Mouse (Mus musculus) limb, embryonic 14.5 days (tissue): Measurements from ENCODE around the gene Rnf121. TPM values are rescaled to one million over a fixed set of nuclear protein-coding genes. Genes with fewer than 3 reads are reported as not detected.

Experiments used
- ATAC-seq: fragments of 200-750 bp; cut with Nextera tagmentation; 2 replicates; pipeline ENCODE4 v1.8.0; 2017; ENCODE audit warnings: low read depth, moderate number of reproducible peaks, moderate TSS enrichment; ENCODE audit not compliant: low FRiP score
- DNase-seq: peaks from one replicate; pipeline ENCODE4 v3.0.0-alpha.2; 2015; ENCODE audit warnings: low spot score
- H3K27ac ChIP-seq: fragments of 300-500 bp; sonication (generic); replicated peaks from 2 replicates; pipeline ENCODE4 v1.5.1; 2014; ENCODE audit warnings: low read depth, mild to moderate bottlenecking, low read length, moderate library complexity, mixed read lengths
- H3K27me3 ChIP-seq: fragments of 300-500 bp; sonication (generic); 2 replicates; pipeline ENCODE4 v1.6.1; 2014; ENCODE audit warnings: low read length, mixed read lengths; ENCODE audit not compliant: control insufficient read depth, insufficient read depth
- H3K36me3 ChIP-seq: fragments of 300-500 bp; sonication (generic); 2 replicates; pipeline ENCODE4 v1.6.1; 2014; ENCODE audit warnings: mild to moderate bottlenecking, low read length, moderate library complexity, mixed read lengths; ENCODE audit not compliant: control insufficient read depth, insufficient read depth
- H3K4me1 ChIP-seq: fragments of 300-500 bp; sonication (generic); 2 replicates; pipeline ENCODE4 v1.6.1; 2014; ENCODE audit warnings: antibody characterized with exemption, low read length, mixed read lengths; ENCODE audit not compliant: control insufficient read depth, insufficient read depth
- H3K4me2 ChIP-seq: fragments of 300-500 bp; sonication (generic); replicated peaks from 2 replicates; pipeline ENCODE4 v1.6.1; 2014; ENCODE audit warnings: low read depth, mild to moderate bottlenecking, low read length, moderate library complexity; ENCODE audit not compliant: severe bottlenecking
- H3K4me3 ChIP-seq: fragments of 300-500 bp; sonication (generic); replicated peaks from 2 replicates; pipeline ENCODE4 v1.5.1; 2014; ENCODE audit warnings: low read length
- H3K9ac ChIP-seq: fragments of 300-500 bp; sonication (generic); 2 replicates; pipeline ENCODE4 v1.6.1; 2014; ENCODE audit warnings: mild to moderate bottlenecking, low read depth, low read length, moderate library complexity; ENCODE audit not compliant: severe bottlenecking
- H3K9me3 ChIP-seq: fragments of 300-500 bp; sonication (generic); 2 replicates; pipeline ENCODE4 v1.6.1; 2016; ENCODE audit warnings: low read length; ENCODE audit not compliant: control insufficient read depth
- POLR2A ChIP-seq: fragments of 200-500 bp; IDR thresholded peaks from 2 replicates; pipeline ENCODE4 v1.8.0; 2012; ENCODE audit warnings: inconsistent platforms, mild to moderate bottlenecking, moderate library complexity, borderline replicate concordance; ENCODE audit not compliant: insufficient read depth, insufficient read length; ENCODE audit errors: extremely low read depth
- WGBS: fragments of 180-500 bp; shearing (Covaris S2); extraction: QIAGEN DNeasy Blood & Tissue Kit; methylation state at CpG from one replicate; pipeline ENCODE4 v1.1.7; 2014; 5-methylcytosine and 5-hydroxymethylcytosine counted together
- polyA plus RNA-seq, 2 experiments: library from polyadenylated mRNA; depleted of rRNA in 1 of 2; stranded (reverse) in 1 of 2; unstranded in 1 of 2; fragments of >200 nt; fragmentation: Nextera tagmentation in 1 of 2; extraction: Ambion mirVana in 1 of 2; gene quantifications; 2 replicates each; pipeline versions ENCODE4 v1.2.1 to v1.2.3; 2012 to 2014

Gene Rnf121
- polyA plus RNA-seq, 2 experiments = 34.1 to 83.0 TPM

- Histone ChIP-seq H3K4me1 (peaks cover 37% of the 10 kb centered on the region), H3K36me3 (peaks cover 13% of the 10 kb centered on the region; the same call in 1 of the 2 replicates), H3K27me3 (no peaks in the 10 kb centered on the region), H3K4me2 (peak overlapping the region; percentile 8; the same call in 1 of the 2 replicates), H3K4me3 (no peak overlapping the region), H3K9me3 (no peaks in the 10 kb centered on the region), H3K9ac (no peak overlapping the region), H3K27ac (peak overlapping the region; percentile 22)
- 9% methylated on average over 2 of the region's 2 CpGs for WGBS
- ATAC-seq = no peak
- peak; percentile 78 for DNase-seq
- TF ChIP-seq POLR2A = no peak
Observed at GRCm38 (mm10) chr7:101974505-101974904, 90.8 kb downstream of the Rnf121 start.

- TF ChIP-seq POLR2A = no peak
- peak; percentile 77 for DNase-seq
Observed at GRCm38 (mm10) chr7:101973730-101974129, 91.5 kb downstream of the Rnf121 start.

GRCm38 (mm10) chr7:101971721-101972120 lies 93.5 kb downstream of the Rnf121 start:
- Histone ChIP-seq H3K27ac (peak overlapping the region; percentile 100), H3K4me3 (peak overlapping the region; percentile 59), H3K4me1 (peaks cover 55% of the 10 kb centered on the region), H3K27me3 (no peaks in the 10 kb centered on the region), H3K36me3 (peaks cover 7% of the 10 kb centered on the region; the same call in 1 of the 2 replicates), H3K9ac (peak overlapping the region; percentile 86), H3K4me2 (peak overlapping the region; percentile 69), H3K9me3 (no peaks in the 10 kb centered on the region)
- no peak for TF ChIP-seq POLR2A
- DNase-seq = no peak
- WGBS = 39% methylated on average over 2 of the region's 2 CpGs
- no peak for ATAC-seq

More at GRCm38 (mm10) chr7:101973730-101974129, 91.5 kb downstream of the Rnf121 start:
- H3K4me1 ChIP-seq = peaks cover 43% of the 10 kb centered on the region
- no peak for ATAC-seq
- no peak overlapping the region for H3K9ac ChIP-seq
- no peaks in the 10 kb centered on the region for H3K27me3 ChIP-seq
- H3K9me3 ChIP-seq = no peaks in the 10 kb centered on the region
- peaks cover 13% of the 10 kb centered on the region; the same call in 1 of the 2 replicates for H3K36me3 ChIP-seq
- 32% methylated on average over 3 of the region's 3 CpGs for WGBS
- no peak overlapping the region for H3K4me3 ChIP-seq
- H3K4me2 ChIP-seq = peak overlapping the region; percentile 8; the same call in 1 of the 2 replicates
- H3K27ac ChIP-seq = peak overlapping the region; percentile 22

GRCm38 (mm10) chr7:101970821-101971461 lies 94.3 kb downstream of the Rnf121 start:
- DNase-seq = peak; percentile 86
- ATAC-seq = peak; percentile 53
- peak overlapping the region; percentile 100 for H3K27ac ChIP-seq
- no peaks in the 10 kb centered on the region for H3K9me3 ChIP-seq
- peak overlapping the region; percentile 69 for H3K4me2 ChIP-seq
- H3K9ac ChIP-seq = peak overlapping the region; percentile 86
- H3K27me3 ChIP-seq = no peaks in the 10 kb centered on the region
- no peak for TF ChIP-seq POLR2A
- peaks cover 5% of the 10 kb centered on the region; the same call in 1 of the 2 replicates for H3K36me3 ChIP-seq
- H3K4me3 ChIP-seq = peak overlapping the region; percentile 59
- WGBS = 3% methylated on average over 19 of the region's 19 CpGs
- peaks cover 57% of the 10 kb centered on the region for H3K4me1 ChIP-seq

- DNase-seq (peak; percentile 96), ATAC-seq (peak; percentile 64)
- peak overlapping the region; percentile 100 for H3K27ac ChIP-seq
- no peak for TF ChIP-seq POLR2A
- peak overlapping the region; percentile 86 for H3K9ac ChIP-seq
- H3K4me1 ChIP-seq = peaks cover 54% of the 10 kb centered on the region
- no peaks in the 10 kb centered on the region for H3K36me3 ChIP-seq
- H3K9me3 ChIP-seq = no peaks in the 10 kb centered on the region
- WGBS = 0% methylated on average over 8 of the region's 17 CpGs
- peak overlapping the region; percentile 69 for H3K4me2 ChIP-seq
- H3K27me3 ChIP-seq = no peaks in the 10 kb centered on the region
- peak overlapping the region; percentile 59 for H3K4me3 ChIP-seq
Observed at GRCm38 (mm10) chr7:101970429-101970775, 94.9 kb downstream of the Rnf121 start.
